9 mouse cellular contexts compared by ENCODE assay signal in the genomic region with DNA sequence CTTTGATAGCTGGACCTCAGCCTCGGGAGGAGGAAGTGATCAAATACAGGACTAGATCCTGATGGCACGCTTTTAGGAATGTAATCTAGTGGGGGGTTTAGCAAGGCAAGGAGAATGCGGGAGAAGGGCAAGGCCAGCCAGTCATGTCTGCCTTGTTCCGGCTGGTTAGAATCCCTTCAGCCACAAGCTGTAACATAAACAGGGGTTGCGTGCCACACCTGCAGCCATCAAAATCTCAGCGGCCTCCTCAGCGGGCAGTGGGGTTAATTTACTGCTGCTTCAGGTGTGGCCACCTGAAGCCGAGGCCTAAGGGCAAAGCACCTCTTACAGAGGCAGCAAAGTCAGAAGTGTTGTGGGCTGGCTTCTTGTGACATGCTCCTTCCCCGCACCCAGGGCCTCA. TPM values are rescaled to one million over a fixed set of nuclear protein-coding genes. Genes with fewer than 3 reads are reported as not detected.
A peak's percentile ranks its signal among the peaks of the same experiment; 100 is the strongest.
DNase-seq lines count a peak whose midpoint lies in the region; ATAC-seq and TF ChIP-seq lines count a peak whose summit lies in the region.
"Had no signal": no experiment of that assay in that cellular context is flagged by ENCODE, and none has a peak within 500 bp of the region (broad histone marks: within the 10 kb centered on the region; RNA-seq: fewer than 3 reads in every experiment).

A gene (plus strand): TSS at position 350 of the 400 bp plus-strand sequence.

- H3K9me3 ChIP-seq in neural tube, embryonic 13.5 days, result no peaks in the 10 kb centered on the region

- H3K4me2 ChIP-seq in neural tube, embryonic 13.5 days, result peak within 1 kb of the TSS; percentile 82

- peak within 1 kb of the TSS; percentile 38; the same call in 1 of the 2 replicates for H3K4me3 ChIP-seq in kidney, adult 2 months (ENCODE audit: insufficient read depth, low read depth, low read length)
- H3K4me3 ChIP-seq in neural tube, embryonic 13.5 days, result peak within 1 kb of the TSS; percentile 72

- no peaks in the 10 kb centered on the region for H3K36me3 ChIP-seq in kidney, adult 2 months (ENCODE audit: control insufficient read depth, insufficient read depth, low read length)
- no peaks in the 10 kb centered on the region for H3K36me3 ChIP-seq in neural tube, embryonic 13.5 days
- H3K36me3 ChIP-seq: G1E had no signal

- H3K4me1 ChIP-seq in kidney, adult 2 months (ENCODE audit: control insufficient read depth, insufficient read depth, low read length), result no peaks in the 10 kb centered on the region
- H3K4me1 ChIP-seq in neural tube, embryonic 13.5 days (replicated peaks), result peaks cover 46% of the 10 kb centered on the region

- no peak for DNase-seq in kidney, adult 2 months
- DNase-seq in kidney, postnatal 14 days, result no peak
- DNase-seq in Patski (ENCODE audit: low read depth, low spot score), result no peak
- no peak for DNase-seq in gonadal fat pad, adult 2 months (ENCODE audit: low read depth)
- no peak for DNase-seq in layer of hippocampus, postnatal 36 days
- no peak for DNase-seq in spleen, postnatal 14 days (ENCODE audit: low spot score in 2 of 2)

- CTCF ChIA-PET in Patski (lab: Charles Lee), result no interaction called here

- in situ Hi-C loops in Patski (cut with MboI; ENCODE audit: low pct_unique_long_range_greater_than_20kb), result loop anchor here (25.0 kb wide), 1 partner anchor 339 kb away; a partner anchor contains a TSS

- 43% methylated on average over 9 of the region's 9 CpGs for WGBS in kidney, adult 2 months
- WGBS in neural tube, embryonic 13.5 days, result 53% methylated on average over 9 of the region's 9 CpGs

- TF ChIP-seq POLR2A in kidney, adult 2 months (IDR thresholded peaks at IDR 0.05; ENCODE audit: low read depth, low read length), result no peak

- ATAC-seq in Patski, result no peak
- no peak for ATAC-seq in neural tube, embryonic 13.5 days (ENCODE audit: low read depth)
- no peak for ATAC-seq in frontal cortex, adult (ENCODE audit: low TSS enrichment)

- POLR2A ChIA-PET in Patski (lab: Charles Lee), result no interaction called here

- H3K27me3 ChIP-seq in kidney, adult 2 months (replicated peaks; ENCODE audit: control insufficient read depth, insufficient read depth, low read length), result no peaks in the 10 kb centered on the region
- peaks cover 22% of the 10 kb centered on the region for H3K27me3 ChIP-seq in Patski
- H3K27me3 ChIP-seq in neural tube, embryonic 13.5 days, result peaks cover 78% of the 10 kb centered on the region

- TF ChIP-seq CTCF in kidney, adult 2 months (conservative IDR thresholded peaks at IDR 0.05; ENCODE audit: insufficient read depth, insufficient read length, low read depth, low read length), result no peak
- TF ChIP-seq CTCF in Patski (IDR thresholded peaks at IDR 0.05), result no peak

- peak within 1 kb of the TSS; percentile 86 for H3K9ac ChIP-seq in neural tube, embryonic 13.5 days

- no peak within 1 kb of the TSS for H3K27ac ChIP-seq in kidney, adult 2 months (ENCODE audit: insufficient read depth, low read depth, low read length)
- peak within 1 kb of the TSS; percentile 68 for H3K27ac ChIP-seq in neural tube, embryonic 13.5 days (replicated peaks)

RNA-seq across cellular contexts. Expression of the gene that starts here (rescaled TPM):
- 20.7 and 21.7 TPM in 2 replicates for polyA plus RNA-seq in kidney, adult 2 months (2012; rRNA removed)
- polyA plus RNA-seq in Patski (2021), result 26.6 TPM
- polyA plus RNA-seq in gonadal fat pad, adult 2 months (2012; rRNA removed), result 95.6 and 101 TPM in 2 replicates
- total RNA-seq in layer of hippocampus, postnatal 36 days (2021), result 1,000 to 10,000 TPM; 1,402 to 1,427 TPM
- 244 and 275 TPM in 2 replicates for polyA plus RNA-seq in neural tube, embryonic 13.5 days (2015; fragmentation: Nextera tagmentation; extraction: Ambion mirVana)
- polyA plus RNA-seq: G1E had no signal
